Mouse (Mus musculus) myocyte (in vitro differentiated cells): ENCODE results near the gene Pappa2.

ENCODE experiments used
- CEBPB ChIP-seq: IDR thresholded peaks from 2 replicates; pipeline ENCODE4 v1.6.1; 2011; ENCODE audit warnings: mild to moderate bottlenecking, moderate library complexity; ENCODE audit not compliant: poor library complexity, insufficient read depth, severe bottlenecking
- E2F4 ChIP-seq: IDR thresholded peaks from one replicate; pipeline ENCODE4 v1.6.1; 2011; ENCODE audit warnings: mild to moderate bottlenecking, control low read depth, moderate library complexity; ENCODE audit not compliant: insufficient read depth
- MAX ChIP-seq: IDR thresholded peaks from one replicate; pipeline ENCODE4 v1.6.1; 2011; ENCODE audit warnings: low read depth, mild to moderate bottlenecking, control low read depth
- MYOD1 ChIP-seq, 3 experiments: IDR thresholded peaks; one replicate each; pipeline ENCODE4 v1.6.1; 2011; ENCODE audit warnings: control low read depth in 2 of 3, low read depth in 2 of 3, mild to moderate bottlenecking in 2 of 3, moderate library complexity in 1 of 3; ENCODE audit not compliant: insufficient read length in 2 of 3, control insufficient read depth in 1 of 3
- MYOG ChIP-seq, 3 experiments: IDR thresholded peaks; one replicate each; pipeline ENCODE4 v1.6.1; 2011; ENCODE audit warnings: control low read depth in 2 of 3, low read depth in 2 of 3, mild to moderate bottlenecking in 2 of 3; ENCODE audit not compliant: insufficient read length in 2 of 3, control insufficient read depth in 1 of 3, insufficient read depth in 1 of 3
- POLR2A ChIP-seq: IDR thresholded peaks from one replicate; pipeline ENCODE4 v1.6.1; 2011; ENCODE audit warnings: low read depth, mild to moderate bottlenecking, control low read depth, moderate library complexity; ENCODE audit not compliant: insufficient read length
- POLR2AphosphoS2 ChIP-seq: IDR thresholded peaks from one replicate; pipeline ENCODE4 v1.6.1; 2011; ENCODE audit warnings: low read depth, control low read depth; ENCODE audit not compliant: insufficient read length
- SRF ChIP-seq: IDR thresholded peaks from one replicate; pipeline ENCODE4 v1.6.1; 2011; ENCODE audit warnings: low read depth; ENCODE audit not compliant: control insufficient read depth, insufficient read length
- TCF12 ChIP-seq: IDR thresholded peaks from one replicate; pipeline ENCODE4 v1.6.1; 2011; ENCODE audit warnings: mild to moderate bottlenecking, control low read depth; ENCODE audit not compliant: poor library complexity, insufficient read depth, severe bottlenecking
- TCF3 ChIP-seq: IDR thresholded peaks from one replicate; pipeline ENCODE4 v1.6.1; 2011; ENCODE audit warnings: low read depth, control low read depth; ENCODE audit not compliant: insufficient read length
- USF1 ChIP-seq: IDR thresholded peaks from one replicate; pipeline ENCODE4 v1.6.1; 2011; ENCODE audit warnings: low read depth, mild to moderate bottlenecking, control low read depth, moderate library complexity

DNA sequence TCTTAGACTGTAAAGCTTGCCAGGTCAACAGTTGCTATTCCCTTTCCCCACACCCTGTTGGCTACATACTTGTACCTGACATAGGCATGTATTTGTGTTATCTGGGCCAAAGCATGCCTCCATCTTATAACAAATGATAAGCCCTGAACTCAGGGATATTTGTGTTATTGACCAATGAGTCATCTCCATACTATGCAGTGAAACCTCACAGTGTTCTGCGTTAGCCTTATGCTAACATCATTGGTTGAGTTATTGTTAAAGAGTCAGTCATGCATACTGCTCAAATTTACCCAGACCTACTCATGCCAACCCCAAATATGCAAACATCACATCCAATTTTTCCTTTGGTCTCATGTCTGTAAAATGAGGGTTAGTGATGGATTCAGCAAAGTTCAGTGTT lies 279.0 kb downstream of the Pappa2 start:
- no peak for TF ChIP-seq POLR2A
- no peak for TF ChIP-seq TCF12
- TF ChIP-seq USF1: no peak
- no peak for TF ChIP-seq E2F4
- no peak for TF ChIP-seq MAX
- TF ChIP-seq MYOG (IDR thresholded peaks at IDR 0.05; ENCODE audit: control insufficient read depth in 1 of 3, insufficient read depth in 1 of 3, insufficient read length in 2 of 3, low read depth in 2 of 3): no peak
- no peak for TF ChIP-seq POLR2AphosphoS2
- TF ChIP-seq TCF3: no peak
- no peak for TF ChIP-seq MYOD1 (IDR thresholded peaks at IDR 0.05; ENCODE audit: control insufficient read depth in 1 of 3, insufficient read length in 2 of 3, low read depth in 2 of 3)
- TF ChIP-seq CEBPB: no peak
- TF ChIP-seq SRF: no peak
